ENCODE assay signal across 12 mouse cellular contexts in the genomic region with DNA sequence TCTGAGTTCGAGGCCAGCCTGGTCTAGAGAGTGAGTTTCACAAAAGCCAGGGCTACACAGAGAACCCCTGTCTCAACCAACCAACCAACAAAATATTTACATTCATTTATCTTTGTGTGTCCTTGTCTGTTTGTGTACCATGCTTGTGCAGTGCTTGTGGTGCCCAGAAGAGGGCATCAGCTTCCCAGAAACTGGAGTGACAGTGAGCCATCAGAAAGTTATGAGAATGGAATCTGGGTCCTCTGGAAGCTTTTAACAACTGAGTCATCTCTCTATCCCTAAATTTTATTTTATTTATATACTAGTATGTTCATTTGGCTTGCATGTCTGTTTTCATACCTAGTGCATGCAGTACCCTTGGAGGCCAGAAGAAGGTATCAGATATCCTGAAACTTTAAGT. TPM values are rescaled to one million over a fixed set of nuclear protein-coding genes. Genes with fewer than 3 reads are reported as not detected.
DNase-seq lines count a peak whose midpoint lies in the region; ATAC-seq and TF ChIP-seq lines count a peak whose summit lies in the region.
"Had no signal": no experiment of that assay in that cellular context is flagged by ENCODE, and none has a peak within 500 bp of the region (broad histone marks: within the 10 kb centered on the region; RNA-seq: fewer than 3 reads in every experiment).

No protein-coding gene starts in this region.

- H3K9ac ChIP-seq in liver, embryonic 11.5 days (ENCODE audit: low read depth, low read length): no peak overlapping the region
- no peak overlapping the region for H3K9ac ChIP-seq in forebrain, embryonic 12.5 days
- H3K9ac ChIP-seq: heart, embryonic 13.5 days had no signal

- WGBS in cerebellum, adult 2 months: 93% methylated on average over 1 of the region's 1 CpGs
- 77% methylated on average over 1 of the region's 1 CpGs for WGBS in liver, embryonic 11.5 days
- 83% methylated on average over 1 of the region's 1 CpGs for WGBS in forebrain, embryonic 12.5 days

- H3K4me2 ChIP-seq in liver, embryonic 11.5 days: no peak overlapping the region
- H3K4me2 ChIP-seq in forebrain, embryonic 12.5 days: no peak overlapping the region
- H3K4me2 ChIP-seq: heart, embryonic 13.5 days had no signal

- TF ChIP-seq POLR2A in cerebellum, adult 2 months (IDR thresholded peaks at IDR 0.05; ENCODE audit: borderline replicate concordance, insufficient read depth, low read length): no peak

- DNase-seq in cerebellum, adult 2 months: no peak
- no peak for DNase-seq in cerebellum, adult 8-10 months
- DNase-seq in liver (peak; percentile 52), G1E (ENCODE audit: low spot score) (no peak)
- DNase-seq in liver, embryonic 11.5 days (ENCODE audit: low spot score): no peak
- peak; percentile 21 for DNase-seq in naive thymus-derived CD4-positive, alpha-beta T cell, adult 2 months (ENCODE audit: low read depth)
- DNase-seq in frontal cortex, postnatal 10 days (ENCODE audit: low spot score in 2 of 2): no peak
- DNase-seq: adrenal gland, postnatal 14 days had no signal

- no peaks in the 10 kb centered on the region for H3K9me3 ChIP-seq in liver, embryonic 11.5 days (ENCODE audit: control insufficient read depth, low read length)
- no peaks in the 10 kb centered on the region for H3K9me3 ChIP-seq in G1E (replicated peaks)
- no peaks in the 10 kb centered on the region for H3K9me3 ChIP-seq in forebrain, embryonic 12.5 days
- H3K9me3 ChIP-seq: heart, embryonic 13.5 days had no signal

- H3K27me3 ChIP-seq in cerebellum, adult 2 months (ENCODE audit: control insufficient read depth, insufficient read depth, low read length): no peaks in the 10 kb centered on the region
- H3K27me3 ChIP-seq in liver, embryonic 11.5 days (replicated peaks; ENCODE audit: control insufficient read depth, insufficient read depth, low read length): no peaks in the 10 kb centered on the region
- peaks cover 11% of the 10 kb centered on the region for H3K27me3 ChIP-seq in G1E (ENCODE audit: insufficient read depth, low read length)
- H3K27me3 ChIP-seq in forebrain, embryonic 12.5 days: no peaks in the 10 kb centered on the region
- H3K27me3 ChIP-seq: heart, embryonic 13.5 days had no signal

- H3K4me3 ChIP-seq in cerebellum, adult 2 months (replicated peaks; ENCODE audit: insufficient read depth, low read depth, low read length): no peak overlapping the region
- H3K4me3 ChIP-seq in liver, embryonic 11.5 days (ENCODE audit: low read depth, low read length): no peak overlapping the region
- H3K4me3 ChIP-seq in G1E (ENCODE audit: low read depth, low read length): no peak overlapping the region
- H3K4me3 ChIP-seq in forebrain, embryonic 12.5 days (replicated peaks): no peak overlapping the region
- H3K4me3 ChIP-seq: heart, embryonic 13.5 days had no signal

- peaks cover 3% of the 10 kb centered on the region; the same call in 1 of the 2 replicates for H3K4me1 ChIP-seq in cerebellum, adult 2 months (ENCODE audit: control insufficient read depth, insufficient read depth, low read length)
- H3K4me1 ChIP-seq in liver, embryonic 11.5 days (replicated peaks; ENCODE audit: control insufficient read depth, insufficient read depth, low read length): peaks cover 19% of the 10 kb centered on the region
- H3K4me1 ChIP-seq in G1E (ENCODE audit: insufficient read depth, low read depth, low read length): peaks cover 23% of the 10 kb centered on the region
- H3K4me1 ChIP-seq in forebrain, embryonic 12.5 days: peaks cover 19% of the 10 kb centered on the region

- H3K27ac ChIP-seq in cerebellum, adult 2 months (ENCODE audit: insufficient read depth, low read length): no peak overlapping the region
- no peak overlapping the region for H3K27ac ChIP-seq in liver, embryonic 11.5 days (ENCODE audit: low read depth, low read length)
- H3K27ac ChIP-seq in forebrain, embryonic 12.5 days: no peak overlapping the region
- H3K27ac ChIP-seq: heart, embryonic 13.5 days had no signal

- ATAC-seq in liver, embryonic 11.5 days (replicated peaks; ENCODE audit: low FRiP score): no peak
- ATAC-seq in G1E (ENCODE audit: extremely low read depth, insufficient number of reproducible peaks, low FRiP score, poor library complexity, severe bottlenecking): no peak
- ATAC-seq in forebrain, embryonic 12.5 days (ENCODE audit: low FRiP score): no peak
- ATAC-seq: forebrain, embryonic 16.5 days; intestine, embryonic 16.5 days had no signal

- 0 out of 2 replicates have a peak, but pooled peaks have one; percentile 22 for TF ChIP-seq CTCF in cerebellum, adult 2 months (IDR thresholded peaks at IDR 0.05; ENCODE audit: borderline replicate concordance, insufficient read depth, low read depth, low read length)
- TF ChIP-seq CTCF in G1E (IDR thresholded peaks at IDR 0.05; ENCODE audit: low read depth, low read length): peak; percentile 40; the same call in 1 of the 2 replicates

- H3K36me3 ChIP-seq in liver, embryonic 11.5 days (ENCODE audit: control insufficient read depth, insufficient read depth, low read length): no peaks in the 10 kb centered on the region
- peaks cover 17% of the 10 kb centered on the region for H3K36me3 ChIP-seq in G1E (replicated peaks)
- no peaks in the 10 kb centered on the region for H3K36me3 ChIP-seq in forebrain, embryonic 12.5 days (replicated peaks)
- H3K36me3 ChIP-seq: heart, embryonic 13.5 days had no signal

RNA-seq across cellular contexts. Expression of gene Armc9, which starts 2.0 kb away (rescaled TPM):
- 24.4 and 24.9 TPM in 2 replicates for polyA plus RNA-seq in cerebellum, adult 2 months (2012; rRNA removed)
- 20.9 and 28.7 TPM in 2 replicates for polyA plus RNA-seq in liver, embryonic 11.5 days (2014; fragmentation: Nextera tagmentation; extraction: Ambion mirVana)
- total RNA-seq in G1E (2014; fragmentation: Nextera tagmentation) (11.2 and 15.0 TPM in 2 replicates), G1E (2017) (8.0 and 12.3 TPM in 2 replicates)
- polyA plus RNA-seq in G1E (2012): 4.0 and 4.8 TPM in 2 replicates
- polyA plus RNA-seq in forebrain, embryonic 12.5 days (2016; fragmentation: Nextera tagmentation; extraction: Ambion mirVana): 36.8 and 38.6 TPM in 2 replicates

RNA-seq across cellular contexts. Expression of gene Gm21972, which starts 19.2 kb away (rescaled TPM):
- polyA plus RNA-seq in cerebellum, adult 2 months (2012; rRNA removed): 0.95 and 1.8 TPM in 2 replicates
- polyA plus RNA-seq in liver, embryonic 11.5 days (2014; fragmentation: Nextera tagmentation; extraction: Ambion mirVana): not detected in 2 replicates
- total RNA-seq in G1E (2014; fragmentation: Nextera tagmentation): 8.2 and 15.5 TPM in 2 replicates
- total RNA-seq in G1E (2017): 9.3 and 17.7 TPM in 2 replicates
- polyA plus RNA-seq in G1E (2012): 9.2 and 10.7 TPM in 2 replicates
- 0.54 TPM in 1 of 2 replicates, not detected in the other for polyA plus RNA-seq in forebrain, embryonic 12.5 days (2016; fragmentation: Nextera tagmentation; extraction: Ambion mirVana)
- polyA plus RNA-seq: forebrain, embryonic 16.5 days; heart, embryonic 13.5 days; intestine, embryonic 16.5 days had no signal

RNA-seq across cellular contexts. Expression of gene Htr2b, which starts 40.8 kb away (rescaled TPM):
- not detected in 2 replicates for polyA plus RNA-seq in cerebellum, adult 2 months (2012; rRNA removed)
- polyA plus RNA-seq in liver, embryonic 11.5 days (2014; fragmentation: Nextera tagmentation; extraction: Ambion mirVana): 0.23 and 0.26 TPM in 2 replicates
- total RNA-seq in G1E (2014; fragmentation: Nextera tagmentation) (not detected in 2 replicates), G1E (2017) (0.11 and 0.12 TPM in 2 replicates)
- not detected in 2 replicates for polyA plus RNA-seq in G1E (2012)
- 0.44 and 0.75 TPM in 2 replicates for polyA plus RNA-seq in forebrain, embryonic 12.5 days (2016; fragmentation: Nextera tagmentation; extraction: Ambion mirVana)
- total RNA-seq: adrenal gland, postnatal 14 days had no signal

Comparison
In these comparisons a context has a peak if more than half of its experiments do, and no peak if none do; other contexts are left out.
1. DNase-seq: peak in liver (single experiment) and naive thymus-derived CD4-positive, alpha-beta T cell, adult 2 months (single experiment); none in cerebellum, adult 2 months (0 of 2), cerebellum, adult 8-10 months (single experiment), liver, embryonic 11.5 days (single experiment), G1E (single experiment) and frontal cortex, postnatal 10 days (0 of 2).